Mouse (Mus musculus): ENCODE data around the gene Tmem39b. TPM values are rescaled to one million over a fixed set of nuclear protein-coding genes. Genes with fewer than 3 reads are reported as not detected.
"Not testable (repeated sequence)": the region's sequence is repeated elsewhere in the genome, so short reads cannot be mapped to it uniquely, and the experiment has no call there.

Tmem39b gene
- 10 to 100 TPM; 11.5 to 15.8 TPM for total RNA-seq (2021)

DNA sequence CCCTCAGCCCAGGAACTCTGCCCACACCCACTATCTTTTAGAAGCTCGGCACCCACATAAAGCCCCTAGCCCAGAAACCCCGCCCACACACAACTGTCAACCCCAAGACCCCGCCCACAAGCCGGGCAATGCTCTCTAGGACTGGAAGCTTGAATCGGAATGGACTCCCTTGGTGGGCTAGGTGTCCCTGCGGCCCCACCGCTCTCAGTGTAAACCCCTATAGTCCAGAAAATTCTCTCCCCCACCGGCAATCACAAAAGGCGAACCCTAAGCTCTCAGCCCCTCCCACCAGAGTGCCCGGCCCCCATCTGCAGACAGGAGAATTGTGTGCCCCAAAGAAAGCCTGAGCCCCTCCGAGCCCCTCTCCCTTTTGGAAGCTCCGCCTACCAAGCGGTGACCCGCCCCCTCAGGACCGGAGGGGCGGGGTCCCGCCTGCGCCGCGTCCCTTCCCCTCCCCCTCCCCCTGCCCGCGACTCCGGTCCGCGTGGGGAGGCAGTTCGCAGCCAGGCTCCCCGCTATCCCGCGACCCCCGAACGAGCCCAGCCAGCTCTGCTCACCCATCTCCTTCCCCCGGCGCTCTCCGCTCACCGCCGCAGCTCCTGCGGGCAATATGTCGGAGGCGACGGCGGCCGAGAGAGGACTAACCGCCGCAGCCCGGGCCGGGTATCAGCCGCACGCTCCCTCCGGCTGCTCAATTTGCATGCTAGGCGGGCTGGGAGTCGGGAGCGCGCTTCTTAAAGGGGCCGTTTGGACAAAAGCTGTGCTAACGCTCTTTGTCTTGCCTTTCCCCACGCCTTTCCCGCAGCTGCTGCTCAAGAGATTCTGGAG lies at the start of gene Tmem39b:
Gene Tmem39b, minus strand, starts transcription at position 681 of the 828 bp plus-strand sequence.
- peak; percentile 91 to 93 for DNase-seq

- no peak for DNase-seq
These were observed 49.5 kb upstream of the Tmem39b start for GRCm38 (mm10) chr4:129746106-129746505.

DNA sequence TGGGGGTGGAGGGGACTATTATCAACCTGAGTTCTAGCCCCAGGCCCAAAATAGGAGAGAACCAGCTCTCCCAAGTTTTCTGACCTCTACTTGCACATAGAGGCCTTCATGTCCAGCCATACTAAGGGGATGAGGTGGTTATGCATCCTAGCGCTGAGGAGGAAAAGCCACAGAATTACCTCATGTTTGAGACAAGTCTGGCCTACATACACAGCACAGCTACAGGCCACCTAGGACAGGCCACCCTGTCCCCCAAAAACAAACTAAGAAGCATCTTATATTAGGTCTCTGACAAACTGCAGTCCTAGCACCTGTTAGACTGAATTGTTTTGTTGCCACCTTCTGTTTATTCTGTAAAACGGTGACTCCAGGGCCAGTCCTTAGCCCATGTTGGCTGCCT lies 46.9 kb upstream of the Tmem39b start:
- DNase-seq: no peak

DNA sequence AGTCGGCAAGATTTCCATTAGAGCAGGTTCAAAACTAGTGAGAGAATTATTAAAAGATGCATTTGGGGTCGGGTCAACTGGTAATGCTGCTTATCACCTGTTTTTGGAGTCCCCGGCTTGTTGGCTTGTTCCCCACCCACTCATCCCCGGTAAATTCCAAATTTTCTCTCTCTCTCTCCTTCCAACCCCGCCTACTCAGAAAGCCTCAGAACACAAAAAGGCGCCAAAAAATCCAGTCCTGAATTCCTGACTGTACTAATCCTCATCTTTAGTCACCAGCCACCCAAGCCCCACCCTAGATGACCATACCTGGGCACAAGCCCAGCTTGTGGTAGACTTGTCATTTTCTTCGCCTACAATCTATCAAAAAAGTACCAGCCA lies 46.4 kb upstream of the Tmem39b start:
- peak in 1 of 2 experiments; percentile 10 for DNase-seq

- peak; percentile 95 for DNase-seq
These were observed 45.8 kb upstream of the Tmem39b start, which contains the start of gene Khdrbs1 for GRCm38 (mm10) chr4:129742232-129743009. TSS of gene Khdrbs1 (minus strand) at chr4:129742303.

DNA sequence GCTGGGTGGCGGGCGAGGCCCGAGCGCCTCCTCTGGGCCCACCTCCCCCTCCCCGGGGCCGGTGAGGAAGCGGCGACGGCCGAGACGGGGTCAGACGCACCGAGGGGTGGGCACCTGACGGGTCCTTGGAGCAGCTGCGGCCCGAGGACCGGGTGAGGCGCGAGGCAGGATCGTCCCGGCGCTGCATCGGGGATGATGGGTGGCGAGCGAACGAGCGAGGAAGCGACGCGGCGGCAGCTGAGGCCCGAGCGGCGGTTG lies 45.3 kb upstream of the Tmem39b start:
- DNase-seq: no peak

GRCm38 (mm10) chr4:129741251-129741973 lies 44.8 kb upstream of the Tmem39b start:
- DNase-seq: peak; percentile 27 to 36

DNA sequence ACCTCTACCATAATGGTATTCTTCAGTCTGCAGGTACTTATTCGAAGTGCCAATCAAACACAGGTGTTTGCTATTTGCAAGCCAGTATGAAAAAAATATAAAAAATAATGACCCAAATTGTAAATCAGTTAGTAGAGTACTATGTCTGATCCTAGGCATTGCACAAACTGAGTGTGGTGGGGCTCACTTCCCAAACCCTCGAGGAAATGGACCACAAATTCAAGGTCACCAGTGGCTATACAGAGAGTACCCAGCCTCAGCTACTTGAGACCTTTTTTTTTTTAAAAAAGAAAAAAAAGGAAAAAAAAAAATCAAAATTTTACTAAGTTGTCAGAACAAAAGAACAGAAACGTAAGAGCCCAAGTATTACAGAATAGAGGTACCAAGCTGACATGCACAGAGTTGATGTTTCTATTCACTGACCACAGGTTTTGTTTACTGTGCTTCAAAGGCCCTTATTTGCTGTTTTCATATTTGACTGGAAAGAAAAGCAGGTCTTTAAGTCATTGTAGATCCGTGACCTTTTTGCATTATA lies 42.5 kb upstream of the Tmem39b start:
- DNase-seq: no peak

GRCm38 (mm10) chr4:129736173-129736572 lies 39.5 kb upstream of the Tmem39b start:
- no peak for DNase-seq

- DNase-seq: not testable (repeated sequence)
These were observed 38.8 kb upstream of the Tmem39b start for GRCm38 (mm10) chr4:129735485-129735884.

DNA sequence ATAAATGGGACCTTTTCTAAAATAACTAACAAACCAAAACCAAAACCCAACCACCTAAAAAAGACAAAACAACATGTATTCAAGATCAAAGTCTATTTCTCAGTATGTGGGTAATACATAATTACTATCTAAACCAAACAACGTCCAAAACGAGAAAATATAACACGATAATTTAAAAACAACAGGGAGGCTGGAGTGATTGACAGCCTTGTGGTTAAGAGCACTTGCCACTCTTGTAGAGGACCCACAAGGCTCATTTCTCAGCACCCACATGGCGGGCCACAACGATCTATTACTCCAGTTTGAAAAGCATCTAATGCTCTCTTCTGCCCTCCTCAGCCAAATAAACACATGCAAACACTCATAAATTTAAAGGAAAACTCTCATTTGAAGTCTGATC lies 34.8 kb upstream of the Tmem39b start:
- no peak for DNase-seq

- no peak for DNase-seq
These were observed 19.7 kb upstream of the Tmem39b start for GRCm38 (mm10) chr4:129716310-129716709.

- DNase-seq: no peak
These were observed 13.0 kb upstream of the Tmem39b start for GRCm38 (mm10) chr4:129709486-129710129.

GRCm38 (mm10) chr4:129706750-129707149 lies 10.1 kb upstream of the Tmem39b start:
- no peak for DNase-seq

DNA sequence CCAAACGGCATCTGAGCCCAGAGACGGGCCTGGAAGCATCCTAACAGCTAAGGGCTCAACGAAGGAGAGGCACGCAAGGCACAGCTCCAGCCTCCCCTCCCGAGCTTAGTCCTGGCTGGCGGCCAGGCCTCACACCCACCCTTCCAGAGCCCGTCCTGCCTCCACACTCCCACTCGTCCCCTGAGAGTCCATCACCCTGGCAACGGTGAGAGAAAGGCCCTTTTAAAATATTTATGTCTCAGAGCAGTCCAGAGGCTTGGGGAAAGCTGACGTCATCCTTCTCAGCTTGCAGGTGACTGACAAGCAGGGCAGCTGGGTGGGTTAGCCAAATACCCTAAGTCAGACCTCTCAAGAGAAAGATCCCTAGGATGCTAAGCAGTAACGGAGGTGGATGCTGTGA lies 5.8 kb upstream of the Tmem39b start:
- DNase-seq: peak; percentile 71 to 79

DNA sequence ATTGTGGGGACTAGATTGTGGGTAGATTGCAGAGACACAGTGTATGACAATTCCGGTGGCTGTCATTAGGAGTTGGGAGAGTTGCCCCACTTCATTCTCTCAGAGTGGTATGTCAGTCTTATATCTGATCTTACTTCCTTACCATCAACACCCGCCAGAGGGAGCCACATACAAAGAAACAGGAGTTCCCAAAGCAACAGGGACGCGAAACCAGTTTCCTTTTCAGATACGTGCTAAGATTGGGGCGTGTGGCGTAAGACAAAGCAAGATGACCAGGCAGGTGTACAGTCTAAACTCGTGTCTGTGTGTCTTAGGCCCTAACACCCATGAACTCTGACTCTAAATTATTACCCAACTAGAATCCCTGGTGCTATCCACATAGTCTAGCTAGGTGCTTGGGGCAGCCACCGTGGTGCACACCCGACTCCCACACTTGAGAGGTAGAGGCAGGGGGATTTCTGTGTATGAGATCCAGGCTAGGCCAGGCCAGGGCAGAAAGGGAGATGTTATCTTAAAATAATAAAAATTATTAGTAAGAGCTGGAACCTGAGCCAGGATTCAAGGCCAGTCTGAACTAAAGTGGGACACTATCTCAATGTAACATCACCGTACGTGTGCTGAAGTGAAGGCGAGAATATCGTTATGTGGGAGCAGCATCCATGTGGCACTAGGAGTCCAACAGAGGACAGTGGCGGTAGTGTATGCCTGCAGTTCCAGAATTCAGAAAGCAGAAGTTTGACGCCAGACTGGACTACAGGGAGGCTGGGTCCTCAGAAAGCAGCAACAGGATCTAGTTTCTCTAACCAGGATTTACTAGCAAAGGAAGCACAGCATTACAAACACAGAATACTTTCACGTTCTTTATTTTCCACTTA lies 5.1 kb upstream of the Tmem39b start:
- peak; percentile 66 to 74 for DNase-seq

DNA sequence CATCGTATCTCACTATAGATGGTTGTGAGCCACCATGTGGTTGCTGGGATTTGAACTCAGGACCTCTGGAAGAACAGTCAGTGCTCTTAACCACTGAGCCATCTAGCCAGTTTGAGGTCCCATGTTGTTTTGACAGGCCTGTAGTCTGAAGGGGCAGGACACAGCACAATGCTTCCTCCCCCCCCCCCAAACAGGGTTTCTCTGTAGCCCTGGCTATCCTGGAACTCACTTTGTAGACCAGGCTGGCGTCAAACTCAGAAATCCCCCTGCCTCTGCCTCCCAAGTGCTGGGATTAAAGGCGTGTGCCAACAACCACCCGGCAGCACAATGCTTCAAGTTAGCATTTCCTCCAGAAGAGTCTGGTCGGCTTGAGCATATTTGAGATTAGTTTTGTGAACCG lies 4.0 kb upstream of the Tmem39b start:
- not testable (repeated sequence) for DNase-seq

- no peak for DNase-seq
These were observed 3.6 kb upstream of the Tmem39b start for GRCm38 (mm10) chr4:129700216-129700615.

GRCm38 (mm10) chr4:129697191-129697590 lies 553 bp upstream of the Tmem39b start:
- DNase-seq: no peak

GRCm38 (mm10) chr4:129695815-129696157 lies 852 bp downstream of the Tmem39b start:
- no peak for DNase-seq

DNA sequence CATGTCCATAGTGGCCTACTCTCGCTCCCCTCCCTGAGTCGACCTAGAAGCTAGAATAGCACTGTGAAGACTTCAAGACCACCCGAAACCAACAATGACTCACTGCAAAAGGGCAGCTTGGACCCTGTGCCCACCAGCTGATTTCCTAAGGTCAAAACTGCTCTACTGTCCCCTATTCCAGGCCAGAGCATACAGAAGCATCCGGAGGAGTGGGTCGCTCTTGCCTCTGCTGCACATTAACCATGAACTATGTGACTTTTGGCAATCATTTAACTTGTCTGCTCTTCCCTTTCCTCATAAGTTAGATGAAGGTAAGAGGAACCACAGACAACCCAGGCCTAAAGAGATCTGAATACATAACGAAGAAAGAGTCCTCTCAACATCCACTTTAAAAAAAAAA lies 12.1 kb downstream of the Tmem39b start:
- no peak for DNase-seq

Data from layer of hippocampus, postnatal 36 days (tissue).